Mouse (Mus musculus) stomach, embryonic 16.5 days (tissue): ENCODE measurements at regions not wholly inside any gene's neighbourhood (a gene's known extent, or its start where the extent isn't known, plus 50 kb on each side); places are given as distances from the start of the nearest gene placed in this dataset.

ENCODE experiments used
- ATAC-seq: fragments of 200-750 bp; cut with Nextera tagmentation; 2 replicates; pipeline ENCODE4 v1.8.0; 2017; ENCODE audit warnings: moderate number of reproducible peaks, moderate TSS enrichment; ENCODE audit not compliant: insufficient read depth, low FRiP score
- H3K27ac ChIP-seq: fragments of 300-500 bp; sonication (generic); 2 replicates; pipeline ENCODE4 v1.5.1; 2014; ENCODE audit warnings: low read length
- H3K27me3 ChIP-seq: fragments of 300-500 bp; sonication (generic); 2 replicates; pipeline ENCODE4 v1.6.1; 2014; ENCODE audit warnings: low read length, control low read depth, mixed read lengths; ENCODE audit not compliant: control insufficient read depth, insufficient read depth
- H3K36me3 ChIP-seq: fragments of 300-500 bp; sonication (generic); 2 replicates; pipeline ENCODE4 v1.6.1; 2014; ENCODE audit warnings: low read length; ENCODE audit not compliant: control insufficient read depth, insufficient read depth
- H3K4me1 ChIP-seq: fragments of 300-500 bp; sonication (generic); 2 replicates; pipeline ENCODE4 v1.6.1; 2014; ENCODE audit warnings: low read length, control low read depth, mixed read lengths; ENCODE audit not compliant: control insufficient read depth, insufficient read depth
- H3K4me2 ChIP-seq: fragments of 300-500 bp; sonication (generic); 2 replicates; pipeline ENCODE4 v1.6.1; 2014; ENCODE audit warnings: low read depth, low read length, mixed read lengths
- H3K4me3 ChIP-seq: fragments of 300-500 bp; sonication (generic); replicated peaks from 2 replicates; pipeline ENCODE4 v1.5.1; 2014; ENCODE audit warnings: mild to moderate bottlenecking, low read length
- H3K9ac ChIP-seq: fragments of 300-500 bp; sonication (generic); 2 replicates; pipeline ENCODE4 v1.6.1; 2014; ENCODE audit warnings: low read length
- H3K9me3 ChIP-seq: fragments of 300-500 bp; sonication (generic); replicated peaks from 2 replicates; pipeline ENCODE4 v1.6.1; 2016; ENCODE audit warnings: low read length, control low read depth; ENCODE audit not compliant: control insufficient read depth
- WGBS: fragments of 180-500 bp; shearing (Covaris S2); extraction: QIAGEN DNeasy Blood & Tissue Kit; methylation state at CpG from one replicate; pipeline ENCODE4 v1.1.7; 2014; 5-methylcytosine and 5-hydroxymethylcytosine counted together

- no peaks in the 10 kb centered on the region for H3K9me3 ChIP-seq
- ATAC-seq, result no peak
- no peak overlapping the region for H3K27ac ChIP-seq
- no peaks in the 10 kb centered on the region for H3K27me3 ChIP-seq
- no peaks in the 10 kb centered on the region for H3K36me3 ChIP-seq
- H3K9ac ChIP-seq, result no peak overlapping the region
- WGBS, result 39% methylated on average over 3 of the region's 3 CpGs
- H3K4me2 ChIP-seq, result no peak overlapping the region
- H3K4me3 ChIP-seq, result no peak overlapping the region
- no peaks in the 10 kb centered on the region for H3K4me1 ChIP-seq
Observed at GRCm38 (mm10) chr8:117958914-117959313, 157.2 kb upstream of the Mphosph6 start.

- no peaks in the 10 kb centered on the region for H3K9me3 ChIP-seq
- no peaks in the 10 kb centered on the region for H3K4me1 ChIP-seq
- no peak overlapping the region for H3K4me2 ChIP-seq
- 29% methylated on average over 5 of the region's 5 CpGs for WGBS
- H3K9ac ChIP-seq, result no peak overlapping the region
- H3K27me3 ChIP-seq, result no peaks in the 10 kb centered on the region
- no peak for ATAC-seq
- no peaks in the 10 kb centered on the region for H3K36me3 ChIP-seq
- H3K4me3 ChIP-seq, result no peak overlapping the region
- H3K27ac ChIP-seq, result no peak overlapping the region
Observed at GRCm38 (mm10) chr8:117951656-117952055, 149.9 kb upstream of the Mphosph6 start.

GRCm38 (mm10) chr8:117946540-117946939 lies 144.8 kb upstream of the Mphosph6 start:
- H3K36me3 ChIP-seq, result no peaks in the 10 kb centered on the region
- H3K27ac ChIP-seq, result no peak overlapping the region
- H3K4me3 ChIP-seq, result no peak overlapping the region
- H3K9ac ChIP-seq, result no peak overlapping the region
- no peak overlapping the region for H3K4me2 ChIP-seq
- H3K27me3 ChIP-seq, result no peaks in the 10 kb centered on the region
- no peaks in the 10 kb centered on the region for H3K9me3 ChIP-seq
- ATAC-seq, result no peak
- no peaks in the 10 kb centered on the region for H3K4me1 ChIP-seq
- 44% methylated on average over 3 of the region's 3 CpGs for WGBS

GRCm38 (mm10) chr8:117934566-117935094 lies 132.9 kb upstream of the Mphosph6 start:
- H3K4me3 ChIP-seq, result no peak overlapping the region
- no peak for ATAC-seq
- WGBS, result 93% methylated on average over 16 of the region's 16 CpGs
- no peak overlapping the region for H3K9ac ChIP-seq
- H3K36me3 ChIP-seq, result no peaks in the 10 kb centered on the region
- no peaks in the 10 kb centered on the region for H3K27me3 ChIP-seq
- no peak overlapping the region for H3K4me2 ChIP-seq
- no peaks in the 10 kb centered on the region for H3K9me3 ChIP-seq
- H3K4me1 ChIP-seq, result no peaks in the 10 kb centered on the region
- no peak overlapping the region for H3K27ac ChIP-seq

- no peak overlapping the region for H3K9ac ChIP-seq
- no peak overlapping the region for H3K4me2 ChIP-seq
- H3K4me3 ChIP-seq, result no peak overlapping the region
- no peak for ATAC-seq
- H3K27ac ChIP-seq, result no peak overlapping the region
- no peaks in the 10 kb centered on the region for H3K27me3 ChIP-seq
- H3K36me3 ChIP-seq, result no peaks in the 10 kb centered on the region
- WGBS, result 51% methylated on average over 6 of the region's 6 CpGs
- H3K4me1 ChIP-seq, result no peaks in the 10 kb centered on the region
- H3K9me3 ChIP-seq, result no peaks in the 10 kb centered on the region
Observed at GRCm38 (mm10) chr8:117930687-117931086, 128.9 kb upstream of the Mphosph6 start.

GRCm38 (mm10) chr8:117929606-117930005 lies 127.9 kb upstream of the Mphosph6 start:
- Histone ChIP-seq H3K27ac (no peak overlapping the region), H3K36me3 (no peaks in the 10 kb centered on the region), H3K9me3 (no peaks in the 10 kb centered on the region), H3K27me3 (no peaks in the 10 kb centered on the region), H3K4me1 (no peaks in the 10 kb centered on the region), H3K4me3 (no peak overlapping the region), H3K9ac (no peak overlapping the region), H3K4me2 (no peak overlapping the region)
- no peak for ATAC-seq
- 68% methylated on average over 12 of the region's 12 CpGs for whole genome bisulfite sequencing

GRCm38 (mm10) chr8:117923296-117923695 lies 121.6 kb upstream of the Mphosph6 start:
- Histone ChIP-seq H3K4me2 (no peak overlapping the region), H3K9me3 (no peaks in the 10 kb centered on the region), H3K4me1 (no peaks in the 10 kb centered on the region), H3K9ac (no peak overlapping the region), H3K27me3 (no peaks in the 10 kb centered on the region), H3K36me3 (no peaks in the 10 kb centered on the region), H3K27ac (no peak overlapping the region), H3K4me3 (no peak overlapping the region)
- ATAC-seq, result no peak
- WGBS, result 61% methylated on average over 6 of the region's 6 CpGs

GRCm38 (mm10) chr8:117903052-117903451 lies 101.3 kb upstream of the Mphosph6 start:
- Histone ChIP-seq H3K36me3 (no peaks in the 10 kb centered on the region), H3K4me3 (no peak overlapping the region), H3K9me3 (no peaks in the 10 kb centered on the region), H3K4me2 (no peak overlapping the region), H3K27me3 (no peaks in the 10 kb centered on the region), H3K27ac (no peak overlapping the region), H3K9ac (no peak overlapping the region), H3K4me1 (no peaks in the 10 kb centered on the region)
- 47% methylated on average over 8 of the region's 8 CpGs for WGBS
- ATAC-seq, result no peak

- no peaks in the 10 kb centered on the region for H3K27me3 ChIP-seq
Observed at GRCm38 (mm10) chr8:117899892-117900291, 98.1 kb upstream of the Mphosph6 start.

GRCm38 (mm10) chr8:117898015-117898414 lies 96.3 kb upstream of the Mphosph6 start:
- ATAC-seq, result no peak
- no peak overlapping the region for H3K27ac ChIP-seq
- 76% methylated on average over 5 of the region's 5 CpGs for WGBS

More at GRCm38 (mm10) chr8:117899892-117900291, 98.1 kb upstream of the Mphosph6 start:
- H3K27ac ChIP-seq, result no peak overlapping the region
- H3K36me3 ChIP-seq, result no peaks in the 10 kb centered on the region
- ATAC-seq, result no peak
- H3K4me3 ChIP-seq, result no peak overlapping the region
- no peak overlapping the region for H3K9ac ChIP-seq
- no peaks in the 10 kb centered on the region for H3K4me1 ChIP-seq
- H3K4me2 ChIP-seq, result no peak overlapping the region
- no peaks in the 10 kb centered on the region for H3K9me3 ChIP-seq

More at GRCm38 (mm10) chr8:117898015-117898414, 96.3 kb upstream of the Mphosph6 start:
- H3K9me3 ChIP-seq, result no peaks in the 10 kb centered on the region
- H3K4me2 ChIP-seq, result no peak overlapping the region
- H3K4me1 ChIP-seq, result no peaks in the 10 kb centered on the region
- H3K36me3 ChIP-seq, result no peaks in the 10 kb centered on the region
- no peaks in the 10 kb centered on the region for H3K27me3 ChIP-seq
- no peak overlapping the region for H3K9ac ChIP-seq
- no peak overlapping the region for H3K4me3 ChIP-seq
